Mouse (Mus musculus): ENCODE measurements at regions not wholly inside any gene's neighbourhood (a gene's known extent, or its start where the extent isn't known, plus 50 kb on each side); places are given as distances from the start of the nearest gene placed in this dataset.

DNA sequence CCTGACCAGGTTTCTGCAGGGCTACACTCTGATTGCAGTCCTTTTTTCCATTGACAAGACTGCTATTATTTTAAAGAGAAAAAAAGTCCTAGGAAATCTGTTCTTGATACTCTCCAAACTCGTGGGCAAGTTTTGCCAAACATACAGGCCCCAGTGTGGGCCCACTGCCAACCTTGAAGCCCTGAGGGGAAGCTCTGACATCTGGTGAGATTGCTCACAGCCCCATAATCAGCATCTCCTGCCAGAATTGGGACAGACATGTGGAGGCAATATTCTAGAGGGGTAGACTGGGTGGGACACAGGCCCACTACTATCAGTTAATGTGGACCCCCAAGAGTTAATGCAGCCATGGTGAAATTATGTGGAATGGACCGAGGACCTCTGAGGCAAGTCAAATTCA, 132.1 kb upstream of the Mctp2 start:
- TF ChIP-seq CTCF (IDR thresholded peaks at IDR 0.05): no peak
- no peak for TF ChIP-seq EP300 (IDR thresholded peaks at IDR 0.05)
